In the genomic region with DNA sequence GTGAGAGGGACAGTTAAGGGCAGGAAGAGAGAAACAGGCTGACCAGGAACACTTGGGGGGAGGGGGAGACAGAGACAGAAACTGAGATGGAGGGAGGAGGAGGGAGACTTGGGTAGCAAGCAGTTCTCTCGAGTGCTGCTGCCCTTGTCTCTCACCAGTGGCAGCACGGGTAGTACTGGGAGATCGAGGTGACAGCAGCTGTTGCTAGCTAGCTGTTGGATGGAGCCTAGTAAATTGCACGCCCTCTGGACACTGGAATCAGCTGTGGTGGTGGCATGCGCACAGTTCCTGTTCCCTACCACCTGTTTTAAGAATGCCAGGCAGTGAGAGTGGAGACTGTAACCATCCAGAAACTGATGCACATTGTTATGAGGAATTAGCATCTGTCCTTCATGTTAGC, we compare ENCODE assay signal across 15 mouse cellular contexts.
A peak's percentile ranks its signal among the peaks of the same experiment; 100 is the strongest.
DNase-seq lines count a peak whose midpoint lies in the region; ATAC-seq lines count a peak whose summit lies in the region.
"Had no signal": no experiment of that assay in that cellular context is flagged by ENCODE, and none has a peak within 500 bp of the region (broad histone marks: within the 10 kb centered on the region; RNA-seq: fewer than 3 reads in every experiment).

No protein-coding gene starts in this region.

- no peaks in the 10 kb centered on the region for H3K27me3 ChIP-seq in kidney, embryonic 16.5 days (ENCODE audit: insufficient read depth, low read length)
- H3K27me3 ChIP-seq in midbrain, embryonic 15.5 days (replicated peaks), result no peaks in the 10 kb centered on the region
- H3K27me3 ChIP-seq in midbrain, embryonic 13.5 days, result no peaks in the 10 kb centered on the region
- H3K27me3 ChIP-seq: embryonic facial prominence, embryonic 13.5 days; heart, embryonic 13.5 days; neural tube, embryonic 13.5 days had no signal

- WGBS in kidney, embryonic 16.5 days, result 65% methylated on average over 5 of the region's 5 CpGs
- WGBS in midbrain, embryonic 15.5 days, result 79% methylated on average over 5 of the region's 5 CpGs
- WGBS in midbrain, embryonic 13.5 days, result 83% methylated on average over 5 of the region's 5 CpGs

- peaks cover 5% of the 10 kb centered on the region; the same call in 1 of the 2 replicates for H3K4me1 ChIP-seq in kidney, embryonic 16.5 days (ENCODE audit: insufficient read depth, low read length)
- H3K4me1 ChIP-seq in midbrain, embryonic 15.5 days, result no peaks in the 10 kb centered on the region
- H3K4me1 ChIP-seq in midbrain, embryonic 13.5 days (replicated peaks), result no peaks in the 10 kb centered on the region
- H3K4me1 ChIP-seq: heart, embryonic 13.5 days had no signal

- H3K4me3 ChIP-seq in kidney, embryonic 16.5 days (ENCODE audit: low read length), result no peak overlapping the region
- H3K4me3 ChIP-seq in midbrain, embryonic 15.5 days, result no peak overlapping the region
- no peak overlapping the region for H3K4me3 ChIP-seq in midbrain, embryonic 13.5 days (replicated peaks)
- H3K4me3 ChIP-seq: embryonic facial prominence, embryonic 13.5 days; heart, embryonic 13.5 days; neural tube, embryonic 13.5 days had no signal

- H3K9me3 ChIP-seq in kidney, embryonic 16.5 days (ENCODE audit: low read length), result no peaks in the 10 kb centered on the region
- no peaks in the 10 kb centered on the region for H3K9me3 ChIP-seq in midbrain, embryonic 15.5 days
- H3K9me3 ChIP-seq in midbrain, embryonic 13.5 days, result no peaks in the 10 kb centered on the region
- H3K9me3 ChIP-seq: embryonic facial prominence, embryonic 13.5 days; heart, embryonic 13.5 days; neural tube, embryonic 13.5 days had no signal

- no peak overlapping the region for H3K9ac ChIP-seq in kidney, embryonic 16.5 days (replicated peaks; ENCODE audit: low read length)
- no peak overlapping the region for H3K9ac ChIP-seq in midbrain, embryonic 15.5 days
- no peak overlapping the region for H3K9ac ChIP-seq in midbrain, embryonic 13.5 days (replicated peaks)
- H3K9ac ChIP-seq: embryonic facial prominence, embryonic 13.5 days; heart, embryonic 13.5 days; neural tube, embryonic 13.5 days had no signal

- no peak overlapping the region for H3K4me2 ChIP-seq in kidney, embryonic 16.5 days (replicated peaks; ENCODE audit: low read depth, low read length)
- no peak overlapping the region for H3K4me2 ChIP-seq in midbrain, embryonic 15.5 days
- H3K4me2 ChIP-seq in midbrain, embryonic 13.5 days (replicated peaks), result no peak overlapping the region
- H3K4me2 ChIP-seq: embryonic facial prominence, embryonic 13.5 days; heart, embryonic 13.5 days; neural tube, embryonic 13.5 days had no signal

- peaks cover 30% of the 10 kb centered on the region for H3K36me3 ChIP-seq in kidney, embryonic 16.5 days (ENCODE audit: insufficient read depth, low read length)
- H3K36me3 ChIP-seq in midbrain, embryonic 15.5 days (replicated peaks), result peaks cover 4% of the 10 kb centered on the region; the same call in 1 of the 2 replicates
- peaks cover 51% of the 10 kb centered on the region for H3K36me3 ChIP-seq in midbrain, embryonic 13.5 days

- no peak overlapping the region for H3K27ac ChIP-seq in kidney, embryonic 16.5 days (ENCODE audit: low read length)
- 0 out of 2 replicates have a peak overlapping the region, but pooled peaks have one; percentile 1 for H3K27ac ChIP-seq in midbrain, embryonic 15.5 days
- H3K27ac ChIP-seq in midbrain, embryonic 13.5 days, result no peak overlapping the region
- H3K27ac ChIP-seq: embryonic facial prominence, embryonic 13.5 days; heart, embryonic 13.5 days; neural tube, embryonic 13.5 days had no signal

- DNase-seq in cerebellum, postnatal 10 days, result peak; percentile 27 to 33
- no peak for DNase-seq in cerebellum, adult 11 months
- DNase-seq in kidney, postnatal 36 days, result peak; percentile 13 to 23
- no peak for DNase-seq in right cerebral cortex, postnatal 36 days (ENCODE audit: low spot score in 2 of 2)
- DNase-seq: kidney, postnatal 10 days; lung, adult 2 months; right cerebral cortex, postnatal 4 days had no signal

- no peak for ATAC-seq in kidney, embryonic 16.5 days (ENCODE audit: low FRiP score, low TSS enrichment)
- no peak for ATAC-seq in midbrain, embryonic 15.5 days (replicated peaks)
- no peak for ATAC-seq in midbrain, embryonic 13.5 days
- ATAC-seq in megakaryocyte progenitor cell, adult 5-6 weeks (replicated peaks; ENCODE audit: poor library complexity), result no peak
- ATAC-seq: inflammation-experienced regulatory T-cells, adult 6 months had no signal

Comparison
In these comparisons a context has a peak if more than half of its experiments do, and no peak if none do; other contexts are left out.
1. DNase-seq: peak in cerebellum, postnatal 10 days (2 of 2) and kidney, postnatal 36 days (2 of 2); none in cerebellum, adult 11 months (single experiment) and right cerebral cortex, postnatal 36 days (0 of 2).